Mouse (Mus musculus): Measurements from ENCODE around the gene Sfxn5.
A peak's percentile ranks its signal among the peaks of the same experiment; 100 is the strongest.

The Sfxn5 gene

DNA sequence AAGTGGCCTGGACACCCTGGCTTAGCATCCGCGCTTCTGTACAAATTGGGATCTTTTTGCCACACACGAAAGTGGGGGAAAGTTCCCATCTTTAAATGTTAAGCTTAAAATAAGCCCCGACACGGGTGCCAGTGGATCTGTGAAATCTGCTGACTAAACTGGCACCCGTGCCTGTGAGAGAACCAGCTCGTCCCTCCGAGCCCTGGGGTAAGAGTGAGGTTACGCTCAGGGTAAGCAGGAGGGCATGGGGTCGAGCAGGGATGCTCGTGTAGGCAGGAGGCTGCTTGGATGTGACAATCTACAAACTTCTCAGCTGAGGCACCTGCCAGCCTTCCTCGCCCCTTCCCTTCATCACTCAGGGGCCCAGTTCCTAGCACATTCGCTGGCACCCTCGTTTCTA is 52.4 kb downstream of the Sfxn5 start:
- no peak for DNase-seq

DNA sequence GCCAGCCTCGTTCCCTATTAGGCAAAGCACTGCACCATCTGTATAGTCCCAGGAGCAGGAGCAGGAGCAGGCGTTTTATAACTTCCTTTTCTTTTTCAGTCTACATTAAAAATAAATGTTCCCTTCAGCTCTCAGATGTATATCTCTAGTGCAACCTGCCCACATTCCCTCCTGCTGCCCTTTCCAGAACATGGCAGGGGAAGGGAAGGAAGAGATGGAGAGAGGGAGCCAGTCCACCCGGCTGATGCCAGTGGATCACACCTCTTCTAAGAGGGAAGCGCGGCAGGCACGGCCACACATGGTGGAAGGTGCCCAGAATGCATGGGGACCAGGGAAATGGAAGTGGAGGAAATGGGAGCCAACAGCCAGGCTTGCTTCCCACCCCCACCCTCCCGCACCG is 56.7 kb downstream of the Sfxn5 start:
- no peak for DNase-seq

DNA sequence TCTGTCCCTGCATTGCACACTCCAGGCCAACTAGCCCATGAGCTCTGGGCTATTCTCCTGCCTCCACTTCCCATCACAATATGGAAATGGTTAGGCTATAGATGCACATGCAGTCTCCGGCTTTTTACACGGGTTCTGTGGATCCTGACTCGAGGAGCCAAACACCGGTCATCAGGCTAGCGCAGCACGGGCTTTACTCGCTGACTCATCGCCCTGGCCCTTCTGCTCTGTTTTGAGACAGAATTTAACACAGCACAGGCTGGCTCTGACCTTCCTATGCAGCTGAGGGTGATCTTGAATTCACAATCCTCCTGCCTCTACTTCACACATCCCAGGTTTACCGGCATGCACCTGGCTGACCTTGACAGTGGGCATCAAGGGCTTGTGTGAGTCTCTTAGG is 60.8 kb downstream of the Sfxn5 start:
- DNase-seq: no peak

DNA sequence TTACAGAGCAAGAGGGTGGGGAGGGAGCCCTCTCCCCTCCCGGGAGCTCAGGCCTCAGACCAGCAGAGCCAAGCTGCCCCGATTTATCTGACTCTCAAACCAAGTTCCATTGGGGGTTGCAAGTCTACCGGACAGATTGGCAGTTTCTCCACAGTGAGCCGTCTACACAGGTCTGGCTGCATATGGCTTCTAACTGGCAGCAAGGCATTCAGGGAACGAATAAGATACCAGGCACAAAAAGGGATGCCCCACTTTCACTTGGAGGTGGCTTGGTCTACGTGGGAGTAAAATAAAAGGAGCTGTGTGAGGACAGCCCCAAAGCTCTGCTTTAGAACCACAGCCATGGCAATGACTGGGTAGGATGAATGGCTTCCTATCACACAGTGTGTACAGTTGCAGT is 67.2 kb downstream of the Sfxn5 start:
- no peak for DNase-seq

DNA sequence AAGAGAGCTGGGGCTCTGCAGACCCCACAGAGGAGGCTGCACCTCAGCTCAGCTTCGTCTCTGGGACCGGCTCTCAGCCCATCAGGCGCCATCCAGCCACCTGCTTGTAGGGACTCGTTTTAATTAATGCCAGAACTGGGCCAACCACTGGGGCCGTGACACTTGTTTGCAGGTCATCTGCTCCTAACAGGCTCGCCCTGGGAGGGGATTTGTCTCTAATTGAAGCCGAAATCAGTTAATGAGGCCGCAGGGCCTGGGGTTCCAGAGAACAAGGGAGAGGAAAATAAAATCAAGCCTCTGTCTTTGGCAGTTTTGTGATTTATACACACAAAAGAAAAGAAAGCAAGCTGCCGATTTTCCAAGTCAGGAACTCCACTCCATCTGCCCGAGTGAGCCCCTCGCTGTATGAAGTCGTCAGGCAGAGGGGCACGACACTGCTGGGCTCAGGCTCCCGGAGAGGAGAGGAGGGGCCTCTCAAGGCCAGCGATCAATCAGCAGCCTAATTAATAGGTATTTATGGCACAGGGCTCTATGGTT is 68.2 kb downstream of the Sfxn5 start:
- no peak for DNase-seq

DNA sequence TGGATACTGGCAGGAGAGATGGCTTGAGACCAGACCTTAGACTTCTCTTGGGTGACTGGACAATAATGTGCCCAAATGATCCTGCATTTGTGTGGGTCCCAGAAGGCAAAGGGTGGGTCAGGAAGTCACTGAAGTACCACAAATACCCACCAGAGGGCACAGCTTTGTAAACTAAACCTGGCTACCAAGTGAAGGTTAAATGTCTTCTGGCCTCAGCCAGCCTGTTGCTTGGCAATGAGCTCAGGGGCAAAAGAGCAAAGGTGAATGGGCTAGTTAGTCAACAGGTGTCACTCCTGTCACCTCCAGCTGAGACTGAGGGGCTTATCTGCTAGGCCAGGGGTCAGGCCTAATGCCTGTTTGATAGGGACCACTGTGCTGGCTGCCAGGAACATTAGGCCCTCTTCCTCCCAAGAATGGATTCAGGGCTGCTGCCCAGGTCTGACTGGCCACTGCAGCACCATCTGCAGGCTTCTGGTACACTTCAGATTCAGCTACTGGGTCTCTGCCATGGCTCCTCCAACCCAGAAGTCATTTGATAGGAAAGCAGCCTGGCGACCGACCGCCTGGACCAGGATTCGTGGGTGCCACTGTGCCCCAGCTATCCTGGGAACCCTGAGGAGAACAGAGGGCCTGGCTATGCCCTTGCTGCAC is 70.2 kb downstream of the Sfxn5 start:
- DNase-seq: peak; percentile 39

DNA sequence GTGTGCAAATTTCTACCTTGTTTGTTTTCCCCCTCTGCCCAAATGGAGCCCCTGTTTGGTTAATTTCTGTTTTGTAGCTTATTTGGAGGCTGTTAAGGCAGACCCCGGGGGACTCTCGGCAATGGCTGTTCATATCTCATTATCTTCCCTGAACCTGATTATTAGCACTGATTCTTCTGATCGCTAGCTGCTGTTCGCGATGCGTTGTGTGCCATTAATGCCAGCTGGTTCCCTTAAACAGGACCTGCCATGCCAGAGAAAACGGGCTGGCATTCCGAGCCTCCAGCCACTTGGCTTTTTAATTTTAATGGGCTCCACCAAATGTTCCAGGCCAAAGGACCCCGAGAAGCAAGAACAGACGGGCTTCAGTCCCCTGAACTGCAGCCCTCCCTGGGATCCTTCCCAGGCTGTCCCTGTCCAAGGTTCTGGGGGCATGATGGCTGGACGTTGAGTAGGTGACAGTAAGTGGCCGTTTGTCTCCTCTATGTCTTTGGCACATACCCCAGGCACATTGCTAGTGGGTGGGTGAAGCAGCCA is 74.1 kb downstream of the Sfxn5 start:
- DNase-seq: no peak

DNA sequence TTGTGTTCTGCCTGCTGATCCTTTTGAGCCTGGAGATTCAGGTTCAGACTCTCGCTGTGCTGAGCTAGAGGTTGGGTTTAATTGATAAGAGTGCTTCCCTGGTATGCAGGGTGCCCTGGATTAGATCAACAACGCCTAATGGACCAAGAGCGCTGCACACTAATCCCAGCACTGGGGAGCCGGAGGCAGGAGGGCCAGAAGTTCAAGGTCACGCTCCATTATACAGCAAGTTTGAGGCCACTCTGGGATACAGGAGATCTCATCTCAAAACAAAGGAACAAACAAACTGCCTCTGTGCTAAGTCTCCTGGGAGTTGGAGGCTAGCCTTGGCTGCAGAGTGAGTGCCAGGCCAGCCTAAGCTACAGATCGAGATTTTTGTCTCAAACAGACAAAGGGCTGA is 77.6 kb downstream of the Sfxn5 start:
- DNase-seq: no peak

DNA sequence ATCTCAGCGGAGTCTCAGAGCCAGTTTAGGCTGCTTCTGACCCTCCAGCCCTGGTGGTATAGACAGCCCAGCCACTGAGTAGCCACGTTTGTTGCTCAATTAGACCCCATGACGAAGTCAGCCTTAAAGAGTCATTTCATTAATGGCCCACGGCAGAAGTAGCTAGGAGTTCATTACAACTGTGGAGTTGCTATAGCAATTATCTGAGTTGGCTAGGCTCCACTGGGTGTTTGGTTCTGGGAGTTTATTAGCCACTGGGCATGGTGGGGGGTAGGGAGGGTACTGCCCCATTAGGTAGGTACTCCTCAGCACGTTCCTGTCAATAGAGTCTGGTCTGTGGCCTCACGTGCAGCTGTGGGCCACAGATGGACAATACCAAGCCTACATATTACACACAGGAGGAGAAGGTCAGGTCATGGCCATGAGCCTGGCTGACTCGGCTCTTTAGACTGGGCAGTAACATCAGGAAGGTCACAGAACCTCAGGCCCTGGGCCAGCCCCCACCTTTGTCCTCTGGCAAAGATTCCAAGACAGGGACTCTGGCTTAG is 79.2 kb downstream of the Sfxn5 start:
- no peak for DNase-seq

DNA sequence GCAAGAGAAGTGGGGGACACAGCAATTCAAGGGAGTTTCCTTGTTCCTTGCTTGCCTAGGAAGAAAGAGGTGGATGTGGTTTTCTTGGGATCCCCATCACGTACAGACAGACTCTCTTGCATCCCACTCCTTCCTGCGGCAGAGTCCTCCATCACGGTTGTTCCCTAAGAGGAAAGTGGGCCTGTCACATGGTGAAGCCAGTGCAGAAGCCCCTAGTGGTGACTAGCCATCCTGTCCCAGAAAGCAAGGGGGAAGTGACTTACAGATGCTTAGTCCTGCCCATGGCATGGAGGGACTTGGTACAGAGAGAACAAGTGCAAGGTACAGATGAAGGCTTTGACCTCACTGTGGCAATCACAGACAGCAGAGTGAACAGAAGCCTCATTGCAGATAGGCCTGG is 79.9 kb downstream of the Sfxn5 start:
- DNase-seq: no peak

DNA sequence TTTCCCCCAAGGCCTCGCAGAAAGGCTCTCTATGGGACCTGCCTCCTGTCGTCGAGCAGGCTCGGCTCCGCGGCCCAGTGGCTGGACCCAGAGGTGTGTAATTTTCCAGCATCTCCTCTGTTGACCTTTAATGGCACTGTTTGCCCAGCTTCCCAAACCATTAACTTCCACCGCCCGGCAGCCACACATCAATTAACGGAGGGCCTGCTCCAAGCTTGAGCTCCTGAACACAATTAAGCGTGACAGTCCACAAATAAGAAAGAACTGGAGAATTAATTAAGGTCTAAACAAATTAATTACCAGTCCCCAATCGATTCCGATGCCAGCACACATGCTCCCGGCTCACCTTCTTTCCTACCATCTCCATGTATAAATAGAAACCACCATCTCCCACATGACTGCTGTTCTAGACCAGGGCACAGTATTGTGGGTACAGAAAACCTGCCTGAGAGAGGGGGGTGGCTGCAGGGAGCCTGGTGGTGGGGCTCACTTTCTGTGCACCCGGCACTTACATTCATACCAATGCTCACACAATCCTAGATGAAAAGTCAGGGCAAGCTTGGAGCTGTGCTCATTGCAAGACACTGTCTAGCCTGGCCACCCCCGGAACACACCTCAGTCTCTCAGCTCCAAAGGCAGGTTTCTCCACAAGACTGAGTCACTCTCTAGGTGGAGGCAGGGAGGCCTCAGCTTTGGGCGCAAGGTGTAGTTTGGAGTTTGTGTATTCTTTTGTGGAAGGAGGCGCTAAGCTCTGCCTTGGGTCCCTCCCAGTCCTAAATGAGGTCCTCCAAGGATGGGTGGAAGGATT is 80.8 kb downstream of the Sfxn5 start:
- no peak for DNase-seq

DNA sequence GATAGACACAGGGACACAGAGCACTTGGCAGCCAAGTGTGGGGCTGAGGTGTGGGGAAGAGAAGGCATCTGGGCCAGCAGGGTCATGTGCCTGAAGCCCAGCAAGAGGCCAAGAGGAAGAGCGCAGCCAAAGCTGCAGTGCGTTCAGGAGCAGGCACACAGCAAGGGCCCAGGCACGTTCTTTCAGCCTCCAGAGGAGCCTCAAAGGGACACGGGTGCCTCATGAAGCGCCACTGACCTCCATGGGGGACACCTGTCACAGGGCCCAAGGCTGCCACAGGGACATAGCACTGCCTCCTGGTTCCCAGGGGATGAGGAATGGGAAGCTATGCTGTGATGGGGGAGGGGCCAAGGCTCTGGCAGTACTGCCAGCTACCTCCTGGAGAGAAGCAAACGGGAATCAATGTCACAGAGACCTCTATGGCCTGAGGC is 82.4 kb downstream of the Sfxn5 start:
- no peak for DNase-seq

DNA sequence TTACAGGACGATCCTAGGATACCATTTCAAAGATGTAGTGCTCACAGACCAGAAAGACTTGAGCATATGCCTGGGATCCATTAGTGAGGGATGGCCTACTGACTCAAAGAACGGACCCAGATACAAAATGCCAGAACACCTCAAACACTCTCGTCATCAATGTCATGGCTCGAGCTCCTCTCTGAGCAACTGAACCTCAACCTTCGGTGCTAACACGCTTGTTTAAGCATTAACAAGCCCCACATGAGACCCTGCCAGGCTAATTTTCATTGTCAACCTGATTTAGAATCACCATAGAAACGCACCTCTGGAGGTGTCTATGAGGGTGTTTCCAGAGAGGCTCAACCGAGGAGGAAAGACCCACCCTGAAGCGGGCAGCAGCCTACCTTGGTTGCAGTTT is 83.4 kb downstream of the Sfxn5 start:
- DNase-seq: no peak

DNA sequence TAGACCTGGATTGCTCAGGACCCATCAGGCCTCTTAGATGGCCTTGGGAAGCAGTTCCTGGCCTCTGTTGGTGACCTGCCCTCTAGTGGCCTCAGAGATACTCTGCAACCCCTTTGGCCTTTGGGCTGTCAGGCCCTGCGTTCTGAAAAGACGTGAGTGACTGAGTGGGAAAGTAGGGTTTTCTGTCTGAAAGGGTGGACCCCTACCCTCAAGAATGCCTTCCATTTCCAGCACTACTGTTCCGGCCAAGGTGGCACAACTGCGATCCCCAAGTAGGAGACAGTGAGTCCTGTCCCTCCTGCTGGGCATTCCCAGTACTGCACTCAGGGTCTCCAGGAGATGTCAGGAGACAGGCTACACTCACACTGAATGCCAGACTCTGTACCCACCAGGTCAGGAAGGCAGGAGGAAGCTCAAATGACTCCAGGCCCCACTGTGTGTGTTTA is 94.2 kb downstream of the Sfxn5 start:
- peak; percentile 57 for DNase-seq

DNA sequence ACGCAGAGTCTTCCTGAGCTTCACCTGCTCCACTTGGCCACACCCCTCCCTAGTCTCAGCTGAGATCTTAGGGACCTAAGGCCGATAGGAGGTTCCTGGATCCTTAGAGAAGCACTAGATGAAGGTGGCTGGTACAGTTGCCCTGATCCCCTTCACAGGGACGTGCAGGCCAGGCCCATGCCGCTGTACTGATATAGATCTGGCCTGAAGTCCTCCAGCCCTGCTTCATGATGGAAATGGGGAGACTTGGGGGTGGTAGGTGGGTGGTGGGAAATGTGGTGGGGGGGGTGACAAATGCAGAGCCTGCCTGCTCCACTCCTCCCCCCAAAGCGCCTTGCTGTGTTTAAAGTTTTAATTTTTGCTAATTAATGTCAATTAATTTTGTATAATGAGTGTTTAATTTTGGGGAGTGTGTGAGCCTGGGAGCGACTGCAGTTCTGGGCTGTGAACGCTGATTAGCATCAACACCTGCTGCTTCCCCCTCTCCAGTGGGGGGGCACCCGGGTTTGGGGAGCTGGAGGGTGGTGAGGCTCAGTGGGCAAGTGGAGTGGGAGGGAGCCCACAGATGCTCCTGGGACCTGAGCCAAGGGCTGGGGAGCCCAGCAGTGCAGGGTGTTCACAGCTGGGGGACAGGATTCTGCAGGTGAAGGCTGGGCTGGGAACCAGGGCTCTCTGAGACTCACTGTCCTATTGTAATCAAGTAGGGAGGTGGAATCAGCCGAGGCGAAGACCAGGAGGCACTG is 95.5 kb downstream of the Sfxn5 start:
- DNase-seq: peak; percentile 10

DNA sequence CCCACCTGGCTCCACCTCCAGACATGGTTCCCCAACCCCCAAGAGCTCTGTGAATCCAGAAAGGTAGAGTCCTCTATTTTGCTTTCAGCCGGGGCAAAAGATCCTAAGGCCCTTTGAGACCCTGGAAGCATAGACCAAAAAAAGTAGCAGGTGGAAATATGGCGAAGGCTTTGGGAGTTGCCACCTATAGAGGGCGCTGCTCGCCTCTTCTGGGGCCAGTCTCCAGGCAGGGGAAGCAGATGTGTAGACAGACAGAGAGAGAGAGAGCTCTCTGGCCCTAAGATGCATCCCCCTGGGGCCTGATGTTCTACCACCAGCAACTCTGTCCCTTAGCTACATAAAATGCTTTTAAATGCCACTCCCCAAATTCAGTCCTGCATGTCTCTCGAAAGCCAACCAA is 96.2 kb downstream of the Sfxn5 start:
- DNase-seq: peak; percentile 32

DNA sequence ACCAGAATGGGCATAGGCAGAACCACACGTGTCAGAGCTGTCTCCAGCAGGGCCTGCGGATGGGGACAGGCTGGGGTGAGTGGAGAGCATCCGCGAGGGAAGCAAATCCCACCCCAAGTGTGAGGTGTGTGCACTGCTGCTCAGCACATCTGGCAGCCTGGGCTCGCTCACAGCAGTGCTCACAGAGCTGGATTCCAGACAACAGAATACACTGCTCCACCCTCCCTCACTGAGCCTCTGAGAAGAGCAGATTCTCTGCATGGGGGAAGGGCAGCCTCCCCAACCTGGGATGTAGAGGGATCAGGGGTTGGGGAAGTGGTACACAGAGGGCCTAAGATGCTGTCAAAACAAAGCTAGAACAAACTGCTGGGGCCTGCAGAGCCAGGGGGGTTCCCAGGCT is 98.4 kb downstream of the Sfxn5 start:
- DNase-seq: no peak

DNA sequence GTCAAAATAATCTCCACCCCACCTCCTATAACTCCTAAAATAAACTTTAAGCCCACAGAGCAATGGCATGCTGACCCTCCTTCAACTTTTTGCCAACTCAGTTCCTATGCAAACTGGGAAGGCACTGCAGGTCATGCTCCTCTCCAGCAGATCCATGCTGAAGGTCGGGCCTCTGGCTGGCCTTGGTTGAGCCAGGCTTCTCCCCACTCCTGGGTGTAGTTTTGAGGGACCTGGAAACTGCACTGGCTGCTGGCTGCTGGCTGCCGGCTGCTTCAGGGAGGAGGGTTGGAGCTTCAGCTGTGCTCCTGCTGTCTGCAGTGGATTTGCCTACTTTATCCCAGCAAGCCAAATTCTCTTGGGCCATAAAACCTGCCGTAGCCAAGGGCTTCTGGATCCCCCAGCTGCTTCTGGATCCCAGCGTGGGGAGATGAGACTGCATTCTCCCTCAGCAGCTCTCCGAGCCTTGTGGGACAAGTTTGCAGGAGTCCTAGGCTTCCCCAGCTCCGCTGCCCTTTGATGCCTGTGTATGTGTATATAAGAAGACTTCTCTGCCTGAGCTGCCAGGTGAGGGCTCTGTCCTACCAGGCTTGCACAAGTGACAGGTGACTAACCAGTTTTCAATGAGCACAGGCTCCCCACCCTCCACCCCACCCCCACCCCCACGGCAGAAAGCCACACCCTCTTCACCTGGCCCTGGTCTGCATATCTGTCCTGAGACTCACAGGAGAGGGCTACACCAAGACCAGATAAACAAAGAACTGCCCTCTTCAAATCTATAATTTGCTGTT is 100.2 kb downstream of the Sfxn5 start:
- DNase-seq: no peak

DNA sequence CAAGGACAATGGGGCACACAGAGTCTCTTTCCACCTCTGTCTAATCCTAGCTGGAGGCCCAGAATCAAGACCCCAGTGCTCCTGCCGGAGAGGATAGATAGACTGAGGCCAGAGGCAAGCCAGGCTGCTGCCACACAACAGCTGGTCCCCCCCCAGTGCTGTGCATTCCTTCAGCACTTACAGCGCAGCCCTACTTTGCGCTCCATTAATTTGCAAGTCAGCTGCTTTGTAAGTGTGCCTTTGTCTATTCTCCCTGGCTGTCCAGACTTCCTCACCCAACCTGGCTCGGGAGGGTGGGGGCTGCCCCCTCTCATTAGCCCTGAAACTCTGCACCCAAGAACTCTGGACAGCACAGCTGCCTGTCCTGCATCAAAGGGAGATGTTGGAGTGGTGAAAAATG is 101.2 kb downstream of the Sfxn5 start:
- DNase-seq: no peak

DNA sequence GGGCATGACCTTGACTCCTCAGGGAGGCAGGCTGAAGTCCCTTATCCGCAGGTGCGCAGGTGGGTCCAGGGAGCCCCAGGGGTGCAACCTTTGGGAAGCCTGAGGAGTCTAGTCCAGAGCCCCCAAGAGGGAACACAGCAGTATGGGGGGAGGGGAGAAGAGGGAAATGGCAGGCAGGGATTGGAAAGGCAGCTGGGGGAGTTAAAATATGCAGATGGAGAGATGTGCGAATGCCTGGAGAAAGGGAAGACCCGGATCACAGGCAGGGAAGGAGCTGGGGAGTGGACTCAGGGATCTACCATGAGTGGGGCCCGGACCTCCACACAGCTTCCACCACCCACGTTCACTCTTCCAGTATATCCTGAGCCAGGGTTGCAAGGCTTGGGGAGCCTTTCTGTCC is 101.8 kb downstream of the Sfxn5 start:
- DNase-seq: no peak

DNA sequence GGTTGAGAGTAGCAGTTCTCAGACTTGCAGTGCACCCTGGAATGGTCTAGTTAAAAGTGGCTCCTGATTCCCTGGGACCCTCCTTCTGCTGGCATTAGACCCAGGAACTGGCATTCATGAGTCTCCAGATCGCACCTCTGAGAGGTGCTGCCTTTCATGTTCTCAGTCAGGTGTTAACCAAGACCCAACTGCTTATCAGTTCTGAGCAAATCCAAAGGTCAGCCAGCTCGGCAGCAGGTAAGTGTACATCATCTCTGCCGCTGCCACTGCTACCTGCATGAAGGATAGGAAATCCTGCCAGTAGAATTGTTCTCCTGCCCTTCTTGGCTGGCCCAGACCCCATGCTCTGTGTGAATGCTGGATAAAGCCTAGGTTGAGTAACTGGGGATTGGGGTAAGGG is 102.5 kb downstream of the Sfxn5 start:
- DNase-seq: no peak

DNA sequence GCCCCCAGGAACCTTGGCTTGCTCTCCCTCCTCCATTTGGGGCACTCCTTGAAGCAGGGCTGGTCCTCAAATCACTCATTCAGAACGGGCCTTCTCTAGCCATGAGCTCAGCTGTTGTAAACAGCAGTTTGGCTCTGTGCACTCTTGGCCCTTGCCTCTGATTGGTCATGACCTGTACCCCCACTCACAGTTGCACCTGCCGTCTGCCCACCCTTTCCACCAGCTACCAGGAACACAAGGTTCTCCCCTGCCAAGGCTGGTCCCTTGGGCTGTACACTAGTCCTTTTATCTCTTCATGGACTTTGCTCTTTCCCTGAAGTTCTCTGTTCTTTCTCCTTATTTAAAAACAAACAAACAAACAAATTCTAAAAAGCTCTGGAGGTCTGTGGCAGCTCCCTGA is 105.7 kb downstream of the Sfxn5 start:
- no peak for DNase-seq

Measured in thymus, postnatal 25 days (tissue).